13 mouse cellular contexts compared by ENCODE assay signal in genomic region chr9:14207561-14207936, GRCm38 (mm10).
DNase-seq lines count a peak whose midpoint lies in the region; ATAC-seq lines count a peak whose summit lies in the region.
"Had no signal": no experiment of that assay in that cellular context is flagged by ENCODE, and none has a peak within 500 bp of the region (broad histone marks: within the 10 kb centered on the region; RNA-seq: fewer than 3 reads in every experiment).

No protein-coding gene starts in this region.

- peak; percentile 89 for ATAC-seq in frontal cortex, adult (ENCODE audit: low TSS enrichment)
- no peak for ATAC-seq in embryonic facial prominence, embryonic 15.5 days (ENCODE audit: insufficient number of reproducible peaks, low FRiP score, low TSS enrichment, low read depth)
- no peak for ATAC-seq in megakaryocyte-erythroid progenitor cell, adult 5-6 weeks (replicated peaks; ENCODE audit: low FRiP score, low TSS enrichment, poor library complexity, severe bottlenecking)

- H3K4me3 ChIP-seq in embryonic facial prominence, embryonic 15.5 days (replicated peaks): no peak overlapping the region
- H3K4me3 ChIP-seq: limb, embryonic 10.5 days had no signal

- H3K36me3 ChIP-seq in embryonic facial prominence, embryonic 15.5 days: no peaks in the 10 kb centered on the region
- H3K36me3 ChIP-seq: limb, embryonic 10.5 days had no signal

- WGBS in embryonic facial prominence, embryonic 15.5 days: 70% methylated on average over 3 of the region's 3 CpGs

- H3K4me1 ChIP-seq in embryonic facial prominence, embryonic 15.5 days: peaks cover 28% of the 10 kb centered on the region

- peak overlapping the region; percentile 53 for H3K27ac ChIP-seq in embryonic facial prominence, embryonic 15.5 days (replicated peaks)
- H3K27ac ChIP-seq: kidney, postnatal 0 days; limb, embryonic 10.5 days had no signal

- no peaks in the 10 kb centered on the region for H3K27me3 ChIP-seq in embryonic facial prominence, embryonic 15.5 days

- no peak for DNase-seq in frontal cortex, postnatal 10 days (ENCODE audit: low spot score in 2 of 2)
- DNase-seq in kidney, adult 9 months: peak; percentile 77
- peak; percentile 47 for DNase-seq in lung, postnatal 10 days
- no peak for DNase-seq in ovary, adult 18-20 months (ENCODE audit: low spot score)
- DNase-seq in cerebellum, postnatal 4 days (ENCODE audit: low spot score in 2 of 2): no peak
- DNase-seq: adrenal gland, postnatal 14 days; cerebellum, adult 9-11 months; gastrocnemius, postnatal 25 days had no signal

- no peak overlapping the region for H3K4me2 ChIP-seq in embryonic facial prominence, embryonic 15.5 days (replicated peaks)

- no peaks in the 10 kb centered on the region for H3K9me3 ChIP-seq in embryonic facial prominence, embryonic 15.5 days (replicated peaks)
- H3K9me3 ChIP-seq: limb, embryonic 10.5 days had no signal

- no peak overlapping the region for H3K9ac ChIP-seq in embryonic facial prominence, embryonic 15.5 days

Comparison
In these comparisons a context has a peak if more than half of its experiments do, and no peak if none do; other contexts are left out.
1. DNase-seq: peak in kidney, adult 9 months (single experiment) and lung, postnatal 10 days (single experiment); none in frontal cortex, postnatal 10 days (0 of 2), ovary, adult 18-20 months (single experiment) and cerebellum, postnatal 4 days (0 of 2).